Mouse (Mus musculus): ENCODE results near the gene Foxm1.
"Not testable (repeated sequence)": the region's sequence is repeated elsewhere in the genome, so short reads cannot be mapped to it uniquely, and the experiment has no call there.

Gene Foxm1

GRCm38 (mm10) chr6:128376371-128377085, 13.8 kb downstream of the Foxm1 start:
- no peak for DNase-seq

- no peak for DNase-seq
Measured at GRCm38 (mm10) chr6:128379636-128380035, 16.9 kb downstream of the Foxm1 start.

GRCm38 (mm10) chr6:128380594-128381167, 17.9 kb downstream of the Foxm1 start:
- DNase-seq = not testable (repeated sequence)

GRCm38 (mm10) chr6:128381254-128381653, 18.5 kb downstream of the Foxm1 start:
- no peak for DNase-seq

- no peak for DNase-seq
Measured at GRCm38 (mm10) chr6:128383752-128384151, 21.0 kb downstream of the Foxm1 start.

GRCm38 (mm10) chr6:128385026-128385425, 22.3 kb downstream of the Foxm1 start:
- no peak for DNase-seq

- DNase-seq = no peak
Measured at GRCm38 (mm10) chr6:128389185-128389584, 26.4 kb downstream of the Foxm1 start.

- DNase-seq = no peak
Measured at GRCm38 (mm10) chr6:128390683-128391082, 27.9 kb downstream of the Foxm1 start.

GRCm38 (mm10) chr6:128397574-128398261, 35.0 kb downstream of the Foxm1 start:
- peak; percentile 77 to 83 for DNase-seq

GRCm38 (mm10) chr6:128398996-128399395, 36.2 kb downstream of the Foxm1 start, which contains the start of gene Nrip2:
Gene Nrip2 (plus strand): TSS chr6:128399296.
- DNase-seq = no peak

GRCm38 (mm10) chr6:128399421-128400185, 36.8 kb downstream of the Foxm1 start:
- DNase-seq = peak; percentile 37 to 65

GRCm38 (mm10) chr6:128404708-128405107, 41.9 kb downstream of the Foxm1 start:
- no peak for DNase-seq

- DNase-seq = peak; percentile 34 to 35
Measured at GRCm38 (mm10) chr6:128408544-128409125, 45.9 kb downstream of the Foxm1 start.

GRCm38 (mm10) chr6:128410305-128410704, 47.5 kb downstream of the Foxm1 start:
- DNase-seq = no peak

- peak; percentile 63 to 91 for DNase-seq
Measured at GRCm38 (mm10) chr6:128411115-128411514, 48.3 kb downstream of the Foxm1 start.

- DNase-seq = no peak
Measured at GRCm38 (mm10) chr6:128416169-128416568, 53.4 kb downstream of the Foxm1 start.

- DNase-seq = no peak
Measured at GRCm38 (mm10) chr6:128418076-128418475, 55.3 kb downstream of the Foxm1 start.

- no peak for DNase-seq
Measured at GRCm38 (mm10) chr6:128421036-128421435, 58.3 kb downstream of the Foxm1 start.

GRCm38 (mm10) chr6:128421480-128421879, 58.7 kb downstream of the Foxm1 start:
- no peak for DNase-seq

- no peak for DNase-seq
Measured at GRCm38 (mm10) chr6:128423496-128424268, 60.9 kb downstream of the Foxm1 start.

GRCm38 (mm10) chr6:128424269-128425019, 61.7 kb downstream of the Foxm1 start, which contains the start of gene Itfg2:
Gene Itfg2 (minus strand): TSS chr6:128424931.
- DNase-seq = peak; percentile 96 to 97
